Mouse (Mus musculus): ENCODE measurements around the gene Tfap2c. TPM values are rescaled to one million over a fixed set of nuclear protein-coding genes. Genes with fewer than 3 reads are reported as not detected.

The Tfap2c gene
- not detected for polyA plus RNA-seq (2014; fragmentation: Illumina TruSeq; extraction: RNeasy Lipid Tissue Mini Kit (QIAGEN cat#74804); ENCODE audit: low read depth, low replicate concordance)

GRCm38 (mm10) chr2:172549371-172550155 lies at the start of gene Tfap2c:
Gene Tfap2c (plus strand): TSS chr2:172549593.

Other genes with a start within 250 kb of the Tfap2c start
- gene Fam210b, start 204.0 kb upstream of the Tfap2c start, polyA plus RNA-seq (2014; fragmentation: Illumina TruSeq; extraction: RNeasy Lipid Tissue Mini Kit (QIAGEN cat#74804); ENCODE audit: low read depth, low replicate concordance) = 61.6 TPM
- 0.29 TPM for gene Aurka, start 179.1 kb upstream of the Tfap2c start, polyA plus RNA-seq (2014; fragmentation: Illumina TruSeq; extraction: RNeasy Lipid Tissue Mini Kit (QIAGEN cat#74804); ENCODE audit: low read depth, low replicate concordance)
- gene Cstf1, start 178.9 kb upstream of the Tfap2c start, polyA plus RNA-seq (2014; fragmentation: Illumina TruSeq; extraction: RNeasy Lipid Tissue Mini Kit (QIAGEN cat#74804); ENCODE audit: low read depth, low replicate concordance) = 3.0 TPM
- not detected for gene Cass4, start 155.8 kb upstream of the Tfap2c start, polyA plus RNA-seq (2014; fragmentation: Illumina TruSeq; extraction: RNeasy Lipid Tissue Mini Kit (QIAGEN cat#74804); ENCODE audit: low read depth, low replicate concordance)
- gene Rtf2, start 109.0 kb upstream of the Tfap2c start, polyA plus RNA-seq (2014; fragmentation: Illumina TruSeq; extraction: RNeasy Lipid Tissue Mini Kit (QIAGEN cat#74804); ENCODE audit: low read depth, low replicate concordance) = 6.2 TPM
- not detected for gene Gcnt7, start 91.0 kb upstream of the Tfap2c start, polyA plus RNA-seq (2014; fragmentation: Illumina TruSeq; extraction: RNeasy Lipid Tissue Mini Kit (QIAGEN cat#74804); ENCODE audit: low read depth, low replicate concordance)
- gene Fam209, start 77.1 kb upstream of the Tfap2c start, polyA plus RNA-seq (2014; fragmentation: Illumina TruSeq; extraction: RNeasy Lipid Tissue Mini Kit (QIAGEN cat#74804); ENCODE audit: low read depth, low replicate concordance) = not detected

Data from liver, adult 10 weeks (tissue).